Mouse (Mus musculus): ENCODE data around the gene Gm49391. TPM values are rescaled to one million over a fixed set of nuclear protein-coding genes. Genes with fewer than 3 reads are reported as not detected.
"Not testable (repeated sequence)": the region's sequence is repeated elsewhere in the genome, so short reads cannot be mapped to it uniquely, and the experiment has no call there.

Gm49391 gene
- polyA plus RNA-seq (2015; fragmentation: Nextera tagmentation; extraction: Ambion mirVana), result 1.0 and 1.8 TPM in 2 replicates

DNA sequence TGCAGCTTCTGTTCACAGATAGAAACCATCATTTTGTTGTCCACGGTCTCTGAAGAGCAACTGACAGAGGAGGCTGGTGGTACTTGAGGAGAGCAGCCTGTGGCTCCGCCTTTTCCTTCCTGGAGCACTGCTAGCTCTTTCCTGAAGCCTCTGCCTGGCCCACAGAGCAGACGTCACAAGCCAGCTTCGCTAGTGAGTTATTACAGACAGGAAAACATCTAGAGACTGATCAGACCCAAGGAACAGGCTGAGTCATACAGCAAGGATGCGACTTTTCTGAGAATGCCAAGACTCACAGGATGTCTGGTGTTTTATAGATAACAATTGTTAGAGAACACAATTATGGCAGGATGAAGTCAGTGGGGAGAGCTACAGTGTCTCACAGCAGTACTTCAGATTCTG lies at the start of gene Gm49391, which contains the start of gene Ctla2a:
Gm49391 (minus strand) TSS at position 72 of the 402 bp plus-strand sequence.
Ctla2a (minus strand) TSS at position 126 of the 402 bp plus-strand sequence.
- H3K36me3 ChIP-seq, result no peaks in the 10 kb centered on the region
- 0 out of 2 replicates have a peak, but pooled peaks have one; percentile 43 for ATAC-seq
- no peak within 1 kb of the TSS for H3K4me2 ChIP-seq (replicated peaks)
- H3K9ac ChIP-seq, result no peak within 1 kb of the TSS
- 62% methylated on average over 5 of the region's 5 CpGs for WGBS
- no peaks in the 10 kb centered on the region for H3K4me1 ChIP-seq (replicated peaks)
- H3K27me3 ChIP-seq (replicated peaks), result no peaks in the 10 kb centered on the region
- no peak within 1 kb of the TSS for H3K27ac ChIP-seq
- H3K4me3 ChIP-seq (replicated peaks), result no peak within 1 kb of the TSS
- no peaks in the 10 kb centered on the region for H3K9me3 ChIP-seq

DNA sequence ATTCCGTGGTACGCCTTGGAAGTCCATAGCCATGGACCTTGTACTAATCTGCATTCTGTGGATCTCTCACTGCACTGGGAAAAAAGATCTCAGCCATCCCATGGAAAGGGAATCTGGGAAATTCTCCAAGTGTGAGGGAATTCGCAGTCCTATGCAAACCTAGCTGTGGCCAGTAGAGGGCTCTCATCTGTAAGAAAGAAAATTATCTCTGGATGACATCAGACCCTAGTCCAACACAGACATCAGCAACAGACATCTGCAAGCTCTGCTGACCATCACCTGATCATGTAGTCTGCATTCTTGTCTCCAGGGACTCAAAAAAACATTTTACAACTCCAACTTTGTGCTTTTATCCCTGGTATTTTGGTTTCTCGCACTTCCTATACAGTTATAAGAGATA lies 35.9 kb upstream of the Gm49391 start:
- WGBS, result 72% methylated on average over 4 of the region's 4 CpGs
- H3K4me1 ChIP-seq (replicated peaks); ATAC-seq; H3K27ac ChIP-seq; H3K4me3 ChIP-seq (replicated peaks); H3K27me3 ChIP-seq (replicated peaks); H3K36me3 ChIP-seq; H3K4me2 ChIP-seq (replicated peaks); H3K9ac ChIP-seq; H3K9me3 ChIP-seq: not testable (repeated sequence)

DNA sequence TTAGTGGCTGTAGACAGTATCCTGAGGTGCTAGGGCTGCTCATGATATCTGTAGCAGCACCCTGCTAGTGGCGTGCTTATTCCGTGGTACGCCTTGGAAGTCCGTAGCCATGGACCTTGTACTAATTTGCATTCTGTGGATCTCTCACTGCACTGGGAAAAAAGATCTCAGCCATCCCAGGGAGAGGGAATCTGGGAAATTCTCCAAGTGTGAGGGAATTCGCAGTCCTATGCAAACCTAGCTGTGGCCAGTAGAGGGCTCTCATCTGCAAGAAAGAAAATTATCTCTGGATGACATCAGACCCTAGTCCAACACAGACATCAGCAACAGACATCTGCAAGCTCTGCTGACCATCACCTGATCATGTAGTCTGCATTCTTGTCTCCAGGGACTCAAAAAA lies 27.6 kb upstream of the Gm49391 start:
- not testable (repeated sequence) for H3K4me1 ChIP-seq (replicated peaks); H3K4me3 ChIP-seq (replicated peaks); H3K27me3 ChIP-seq (replicated peaks); ATAC-seq; H3K9ac ChIP-seq; H3K9me3 ChIP-seq; H3K36me3 ChIP-seq; H3K4me2 ChIP-seq (replicated peaks); H3K27ac ChIP-seq
- WGBS, result 46% methylated on average over 4 of the region's 5 CpGs

DNA sequence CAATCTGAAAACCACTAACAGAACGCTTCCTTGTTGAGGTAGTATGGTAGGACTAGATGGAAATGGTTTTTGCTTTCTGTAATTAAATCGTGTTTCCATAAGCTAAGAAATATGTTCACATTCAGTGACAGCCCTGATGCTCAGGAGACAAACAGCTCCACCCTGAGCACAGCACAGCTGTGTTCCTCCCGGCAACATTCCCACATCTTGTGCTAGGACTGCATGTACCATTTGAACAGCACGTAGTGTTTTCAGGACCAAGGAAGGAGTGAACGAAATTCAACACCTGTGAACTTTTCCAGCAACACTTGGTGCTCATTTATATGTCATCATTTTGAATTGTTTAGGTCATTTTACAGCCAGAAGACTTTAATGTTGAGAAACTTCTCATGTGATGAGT lies 25.3 kb upstream of the Gm49391 start:
- Histone ChIP-seq H3K4me2 (replicated peaks) (no peak overlapping the region), H3K9me3 (no peaks in the 10 kb centered on the region), H3K27ac (no peak overlapping the region), H3K9ac (no peak overlapping the region), H3K4me1 (replicated peaks) (no peaks in the 10 kb centered on the region), H3K27me3 (replicated peaks) (no peaks in the 10 kb centered on the region), H3K4me3 (replicated peaks) (no peak overlapping the region), H3K36me3 (no peaks in the 10 kb centered on the region)
- no peak for ATAC-seq
- 63% methylated on average over 5 of the region's 5 CpGs for WGBS

DNA sequence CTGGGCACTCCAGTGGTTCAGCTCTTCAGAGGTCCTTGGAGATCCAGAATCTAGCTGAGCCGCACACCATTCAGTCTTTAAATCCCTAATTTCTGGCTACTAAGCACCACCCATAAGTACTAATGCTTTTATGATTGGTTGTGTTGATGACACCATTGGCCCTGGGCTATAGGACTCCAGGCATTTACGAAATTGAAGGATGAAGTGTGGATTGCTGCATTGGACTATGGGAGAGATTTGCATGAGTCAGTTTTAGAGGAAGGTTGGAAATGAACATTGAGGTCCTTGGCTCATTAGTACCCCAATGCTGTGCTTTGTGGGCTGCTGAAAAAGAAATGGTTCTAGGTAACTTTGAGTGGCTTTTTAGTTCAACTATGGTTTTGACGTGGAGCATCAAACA lies 5.5 kb upstream of the Gm49391 start, which contains the start of gene Tpbpa:
Tpbpa (minus strand) TSS at position 101 of the 400 bp plus-strand sequence.
- H3K4me2 ChIP-seq (replicated peaks); ATAC-seq; H3K4me1 ChIP-seq (replicated peaks); H3K4me3 ChIP-seq (replicated peaks); H3K9ac ChIP-seq; H3K27me3 ChIP-seq (replicated peaks); H3K9me3 ChIP-seq; H3K36me3 ChIP-seq; H3K27ac ChIP-seq: not testable (repeated sequence)
- 75% methylated on average over 3 of the region's 3 CpGs for WGBS

DNA sequence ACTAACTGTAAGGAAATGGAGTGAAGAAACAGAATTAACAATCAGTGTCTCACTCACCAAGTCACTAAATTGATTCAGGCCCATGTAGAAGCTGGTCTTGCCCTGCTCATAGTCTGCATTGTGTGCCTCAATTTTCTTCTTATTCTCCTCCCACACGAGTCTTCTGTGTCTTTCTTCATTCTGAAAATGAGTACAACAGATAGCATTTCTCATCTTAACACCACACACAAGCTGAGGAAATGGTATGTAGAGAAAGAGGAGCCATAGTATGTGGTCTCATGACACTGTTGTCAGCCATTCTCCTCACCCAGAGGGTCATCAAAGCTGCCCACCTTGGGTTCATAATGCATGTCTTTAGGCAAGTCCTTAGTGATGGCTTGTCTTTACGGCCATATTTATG lies 881 bp downstream of the Gm49391 start, which contains the start of gene Gm49393:
Gm49393 (minus strand) TSS at position 101 of the 400 bp plus-strand sequence.
- H3K27me3 ChIP-seq (replicated peaks); H3K27ac ChIP-seq; H3K4me1 ChIP-seq (replicated peaks); H3K4me3 ChIP-seq (replicated peaks); ATAC-seq; H3K9me3 ChIP-seq; H3K36me3 ChIP-seq; H3K4me2 ChIP-seq (replicated peaks); H3K9ac ChIP-seq: not testable (repeated sequence)
- 68% methylated on average over 2 of the region's 2 CpGs for WGBS

DNA sequence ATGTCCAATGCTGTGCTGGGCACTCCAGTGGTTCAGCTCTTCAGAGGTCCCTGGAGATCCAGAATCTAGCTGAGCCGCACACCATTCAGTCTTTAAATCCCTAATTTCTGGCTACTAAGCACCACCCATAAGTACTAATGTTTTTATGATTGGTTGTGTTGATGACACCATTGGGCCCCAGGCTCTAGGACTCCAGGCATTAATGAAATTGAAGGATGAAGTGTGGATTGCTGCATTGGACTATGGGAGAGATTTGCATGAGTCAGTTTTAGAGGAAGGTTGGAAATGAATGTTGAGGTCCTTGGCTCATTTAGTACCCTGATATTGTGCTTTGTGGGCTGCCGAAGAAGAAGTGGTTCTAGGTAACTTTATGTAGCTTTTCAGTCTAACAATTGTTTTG lies 31.6 kb downstream of the Gm49391 start, which contains the start of gene Tpbpb:
Tpbpb (minus strand) TSS at position 101 of the 400 bp plus-strand sequence.
- not testable (repeated sequence) for H3K4me2 ChIP-seq (replicated peaks); H3K4me3 ChIP-seq (replicated peaks); H3K9ac ChIP-seq; H3K4me1 ChIP-seq (replicated peaks); H3K9me3 ChIP-seq; H3K27ac ChIP-seq; ATAC-seq; H3K27me3 ChIP-seq (replicated peaks); H3K36me3 ChIP-seq
- 83% methylated on average over 2 of the region's 2 CpGs for WGBS

DNA sequence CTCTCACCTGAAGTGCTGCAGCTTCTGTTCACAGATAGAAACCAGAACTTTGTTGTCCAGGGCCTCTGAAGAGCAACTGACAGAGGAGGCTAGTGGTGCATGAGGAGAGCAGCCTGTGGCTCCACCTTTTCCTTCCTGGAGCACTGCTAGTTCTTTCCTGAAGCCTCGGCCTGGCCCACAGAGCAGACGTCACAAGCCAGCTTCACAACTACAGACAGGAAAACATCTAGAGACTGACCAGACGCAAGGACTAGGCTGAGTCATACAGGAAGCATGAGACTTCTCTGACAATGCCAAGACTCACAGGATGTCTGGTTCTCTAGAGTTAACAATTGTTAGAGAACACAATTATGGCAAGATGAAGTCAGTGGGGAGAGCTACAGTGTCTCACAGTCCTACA lies 39.0 kb downstream of the Gm49391 start, which contains the start of gene Ctla2b:
Ctla2b (minus strand) TSS at position 120 of the 400 bp plus-strand sequence.
- WGBS, result 37% methylated on average over 3 of the region's 3 CpGs
- H3K4me1 ChIP-seq (replicated peaks), result no peaks in the 10 kb centered on the region
- H3K27me3 ChIP-seq (replicated peaks), result no peaks in the 10 kb centered on the region
- H3K9ac ChIP-seq, result no peak within 1 kb of the TSS
- no peaks in the 10 kb centered on the region for H3K9me3 ChIP-seq
- no peak within 1 kb of the TSS for H3K4me2 ChIP-seq (replicated peaks)
- ATAC-seq, result peak; percentile 67; the same call in 1 of the 2 replicates
- no peaks in the 10 kb centered on the region for H3K36me3 ChIP-seq
- no peak within 1 kb of the TSS for H3K27ac ChIP-seq
- no peak within 1 kb of the TSS for H3K4me3 ChIP-seq (replicated peaks)

DNA sequence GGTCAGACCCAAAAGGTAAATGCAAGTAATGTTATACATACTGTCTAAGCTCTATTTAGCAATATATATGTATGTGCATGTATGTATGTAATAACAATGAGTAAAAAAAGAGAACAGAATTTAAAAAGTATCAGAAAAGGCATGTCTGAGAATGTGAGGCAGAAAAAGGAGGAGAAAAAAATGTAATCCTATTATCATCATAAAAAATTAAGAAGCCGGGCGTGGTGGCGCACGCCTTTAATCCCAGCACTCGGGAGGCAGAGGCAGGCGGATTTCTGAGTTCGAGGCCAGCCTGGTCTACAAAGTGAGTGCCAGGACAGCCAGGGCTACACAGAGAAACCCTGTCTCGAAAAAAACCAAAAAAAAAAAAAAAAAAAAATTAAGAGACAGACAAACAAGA lies 39.6 kb downstream of the Gm49391 start, which contains the start of gene Gm49392:
Gm49392 (minus strand) TSS at position 101 of the 400 bp plus-strand sequence.
- not testable (repeated sequence) for H3K27me3 ChIP-seq (replicated peaks); H3K27ac ChIP-seq; H3K9ac ChIP-seq; H3K36me3 ChIP-seq; H3K4me3 ChIP-seq (replicated peaks); ATAC-seq; H3K9me3 ChIP-seq; H3K4me2 ChIP-seq (replicated peaks); H3K4me1 ChIP-seq (replicated peaks)
- 91% methylated on average over 7 of the region's 8 CpGs for WGBS

DNA sequence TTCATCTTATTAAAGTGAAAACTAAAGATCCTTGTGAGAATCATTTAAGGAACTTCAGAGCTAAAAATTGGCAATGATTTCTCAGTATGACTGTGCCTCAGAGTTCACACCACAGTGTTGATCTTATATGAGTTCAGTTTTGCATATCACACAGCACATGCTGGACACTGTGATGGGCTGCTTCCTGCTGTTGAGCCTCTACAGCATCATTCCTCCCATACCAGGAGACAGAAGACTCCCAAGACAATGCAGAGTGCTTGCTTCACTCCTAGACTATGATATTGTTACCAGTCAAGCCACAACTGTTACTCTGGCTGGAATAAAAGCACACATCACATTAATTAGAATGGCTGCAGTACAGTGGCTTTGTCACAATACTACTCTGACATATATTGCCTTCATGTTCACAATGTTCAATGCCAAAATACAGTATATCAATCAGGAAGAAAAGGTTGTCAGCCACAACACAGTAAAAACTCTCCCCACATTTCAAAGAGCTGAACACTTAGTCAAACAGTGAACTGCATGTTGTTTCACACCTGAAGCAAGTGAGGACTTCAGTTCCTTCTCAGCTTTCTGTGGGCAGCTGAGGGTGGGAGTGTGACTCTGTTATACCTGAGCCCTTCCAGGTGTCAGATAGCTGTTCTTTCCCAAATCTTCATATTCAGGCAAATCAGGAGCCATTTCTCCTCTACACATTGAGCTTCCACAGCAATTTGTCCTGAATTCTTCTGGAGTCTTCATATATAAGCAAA lies 40.8 kb downstream of the Gm49391 start:
- no peak overlapping the region for H3K9ac ChIP-seq
- H3K27me3 ChIP-seq (replicated peaks), result no peaks in the 10 kb centered on the region
- H3K9me3 ChIP-seq, result no peaks in the 10 kb centered on the region
- H3K4me3 ChIP-seq (replicated peaks), result no peak overlapping the region
- no peak overlapping the region for H3K4me2 ChIP-seq (replicated peaks)
- no peak for ATAC-seq
- H3K27ac ChIP-seq, result no peak overlapping the region
- no peaks in the 10 kb centered on the region for H3K36me3 ChIP-seq
- H3K4me1 ChIP-seq (replicated peaks), result no peaks in the 10 kb centered on the region

DNA sequence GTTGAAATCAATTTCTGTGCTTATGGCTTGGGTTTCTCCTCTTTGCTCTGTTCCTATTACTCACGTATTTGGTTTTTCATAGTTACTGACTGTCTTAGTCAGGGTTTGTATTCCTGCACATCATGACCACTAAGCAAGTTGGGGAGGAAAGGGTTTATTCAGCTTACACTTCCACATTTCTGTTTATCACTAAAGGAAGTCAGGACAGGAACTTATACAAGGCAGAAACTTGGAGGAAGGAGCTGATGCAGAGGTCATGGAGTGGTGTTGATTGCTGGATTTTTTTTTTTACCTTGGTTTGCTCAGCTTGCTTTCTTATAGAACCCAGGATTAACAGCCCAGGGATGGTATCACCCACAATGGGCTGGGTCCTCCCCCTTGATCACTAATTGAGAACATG lies 44.1 kb downstream of the Gm49391 start:
- ATAC-seq, result no peak
- WGBS, result 91% methylated on average over 1 of the region's 1 CpGs
- Histone ChIP-seq H3K27ac (no peak overlapping the region), H3K9ac (no peak overlapping the region), H3K9me3 (no peaks in the 10 kb centered on the region), H3K27me3 (replicated peaks) (no peaks in the 10 kb centered on the region), H3K36me3 (no peaks in the 10 kb centered on the region), H3K4me3 (replicated peaks) (no peak overlapping the region), H3K4me2 (replicated peaks) (no peak overlapping the region), H3K4me1 (replicated peaks) (no peaks in the 10 kb centered on the region)

DNA sequence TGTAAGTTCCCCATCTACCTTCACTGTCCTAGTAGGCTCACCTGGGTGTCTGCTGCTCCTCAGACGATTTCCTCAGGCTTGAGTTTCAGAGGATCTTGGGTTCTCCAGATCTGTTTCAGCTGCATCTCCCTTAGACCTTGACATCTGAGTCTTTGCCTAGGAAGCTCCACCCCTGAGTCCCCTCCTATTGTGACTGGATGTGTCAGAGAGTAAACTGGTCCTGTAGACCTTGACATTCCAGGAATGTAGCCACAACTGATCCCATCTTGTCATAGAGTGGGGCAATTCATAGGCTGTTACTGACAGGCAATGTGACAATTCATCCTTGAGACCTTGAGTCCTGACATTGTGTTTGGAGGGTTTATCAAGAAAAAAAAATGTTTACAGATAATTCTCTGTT lies 72.1 kb downstream of the Gm49391 start, which contains the start of gene 4930486L24Rik:
4930486L24Rik (minus strand) TSS at position 195 of the 400 bp plus-strand sequence.
- H3K4me3 ChIP-seq (replicated peaks), result no peak within 1 kb of the TSS
- WGBS, result 50% methylated on average over 1 of the region's 1 CpGs
- H3K27ac ChIP-seq, result no peak within 1 kb of the TSS
- no peaks in the 10 kb centered on the region for H3K27me3 ChIP-seq (replicated peaks)
- ATAC-seq, result no peak
- no peak within 1 kb of the TSS for H3K4me2 ChIP-seq (replicated peaks)
- no peaks in the 10 kb centered on the region for H3K9me3 ChIP-seq
- H3K9ac ChIP-seq, result no peak within 1 kb of the TSS
- H3K4me1 ChIP-seq (replicated peaks), result no peaks in the 10 kb centered on the region
- no peaks in the 10 kb centered on the region for H3K36me3 ChIP-seq

Data from intestine, embryonic 15.5 days (tissue).